Mouse (Mus musculus): ENCODE results near the gene Pls1. TPM values are rescaled to one million over a fixed set of nuclear protein-coding genes. Genes with fewer than 3 reads are reported as not detected.

Pls1 gene
- polyA plus RNA-seq, 1 experiment from 2014 or later: 8.3 TPM

GRCm38 (mm10) chr9:95749461-95749928 lies 95.6 kb downstream of the Pls1 start:
- Histone ChIP-seq H3K27me3 (peaks cover 7% of the 10 kb centered on the region; the same call in 1 of the 2 replicates), H3K4me1 (no peaks in the 10 kb centered on the region), H3K4me3 (peak overlapping the region; percentile 92), H3K9me3 (replicated peaks) (no peaks in the 10 kb centered on the region), H3K36me3 (no peaks in the 10 kb centered on the region), H3K4me2 (replicated peaks) (peak overlapping the region; percentile 76), H3K27ac (no peak overlapping the region), H3K9ac (peak overlapping the region; percentile 91)
- ATAC-seq (ENCODE audit: low FRiP score): peak; percentile 69
- WGBS: under 1% methylated on average over 31 of the region's 34 CpGs

DNA sequence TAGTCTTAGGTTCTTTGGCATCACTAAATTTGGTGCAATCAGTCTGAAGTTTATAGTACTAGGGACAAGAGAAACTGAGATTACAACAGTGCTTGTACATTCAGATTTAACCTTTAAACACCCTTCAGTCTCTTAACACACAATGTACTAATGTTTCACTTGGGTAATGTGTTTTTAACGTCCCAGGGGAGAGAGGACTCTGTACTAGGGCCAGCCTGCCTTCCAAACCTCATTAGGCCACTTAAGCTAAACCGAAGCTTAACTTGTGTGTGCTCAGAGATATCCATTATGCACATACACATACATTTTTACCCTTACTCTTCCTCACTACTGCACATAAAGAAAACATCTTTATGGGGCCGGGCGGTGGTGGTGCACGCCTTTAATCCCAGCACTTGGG lies 97.8 kb downstream of the Pls1 start:
- H3K9ac ChIP-seq: no peak overlapping the region
- peaks cover 7% of the 10 kb centered on the region; the same call in 1 of the 2 replicates for H3K27me3 ChIP-seq
- ATAC-seq (ENCODE audit: low FRiP score): no peak
- H3K4me2 ChIP-seq (replicated peaks): no peak overlapping the region
- H3K9me3 ChIP-seq (replicated peaks): no peaks in the 10 kb centered on the region
- no peaks in the 10 kb centered on the region for H3K36me3 ChIP-seq
- H3K4me1 ChIP-seq: no peaks in the 10 kb centered on the region
- no peak overlapping the region for H3K4me3 ChIP-seq
- no peak overlapping the region for H3K27ac ChIP-seq
- WGBS: 83% methylated on average over 5 of the region's 5 CpGs

GRCm38 (mm10) chr9:95744845-95745613 lies 100.1 kb downstream of the Pls1 start:
- no peak overlapping the region for H3K4me3 ChIP-seq
- no peaks in the 10 kb centered on the region for H3K36me3 ChIP-seq
- H3K9ac ChIP-seq: no peak overlapping the region
- H3K27me3 ChIP-seq: no peaks in the 10 kb centered on the region
- H3K4me2 ChIP-seq (replicated peaks): no peak overlapping the region
- no peak for ATAC-seq (ENCODE audit: low FRiP score)
- H3K27ac ChIP-seq: no peak overlapping the region
- H3K9me3 ChIP-seq (replicated peaks): no peaks in the 10 kb centered on the region
- no peaks in the 10 kb centered on the region for H3K4me1 ChIP-seq
- WGBS: 73% methylated on average over 7 of the region's 7 CpGs

DNA sequence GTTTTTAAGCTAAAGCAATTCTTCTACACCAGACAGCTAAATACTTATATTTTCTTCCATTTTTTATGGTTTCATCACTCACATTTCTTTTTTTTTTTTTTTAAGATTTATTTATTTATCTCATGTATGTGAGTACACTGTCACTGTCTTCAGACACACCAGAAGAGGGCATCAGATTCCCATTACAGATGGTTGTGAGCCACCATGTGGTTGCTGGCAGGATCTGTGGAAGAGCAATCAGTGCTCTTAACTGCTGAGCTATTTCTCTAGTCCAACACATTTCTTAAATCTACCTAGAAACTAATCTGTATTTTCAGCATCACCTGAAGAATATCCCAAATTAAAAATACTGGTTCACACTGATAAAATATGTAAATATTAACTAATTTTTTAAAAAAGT lies 108.9 kb downstream of the Pls1 start:
- Histone ChIP-seq H3K4me2 (replicated peaks) (no peak overlapping the region), H3K36me3 (peaks cover 6% of the 10 kb centered on the region; the same call in 1 of the 2 replicates), H3K27ac (no peak overlapping the region), H3K9ac (no peak overlapping the region), H3K4me1 (no peaks in the 10 kb centered on the region), H3K9me3 (replicated peaks) (no peaks in the 10 kb centered on the region), H3K27me3 (no peaks in the 10 kb centered on the region), H3K4me3 (no peak overlapping the region)
- no peak for ATAC-seq (ENCODE audit: low FRiP score)

DNA sequence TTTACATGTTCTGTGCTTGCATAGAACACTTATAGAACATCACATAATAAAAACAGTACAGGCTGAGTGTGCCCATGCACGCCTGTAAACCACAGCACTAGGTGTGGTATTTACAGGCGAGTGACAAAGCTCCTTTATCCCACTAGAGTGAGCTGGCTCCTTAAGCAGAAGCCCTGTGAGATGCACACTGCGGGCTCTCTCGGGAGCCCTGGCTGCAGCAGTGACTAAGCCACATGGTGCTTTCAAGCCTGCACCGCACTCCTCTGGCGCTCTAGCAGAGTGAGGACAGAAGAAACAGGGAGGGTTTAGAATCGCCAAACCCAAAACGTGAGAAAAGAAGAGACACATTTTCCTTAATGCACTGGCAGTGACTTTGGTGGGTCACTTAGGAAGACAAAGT lies 132.5 kb downstream of the Pls1 start:
- no peak overlapping the region for H3K4me2 ChIP-seq (replicated peaks)
- H3K36me3 ChIP-seq: peaks cover 8% of the 10 kb centered on the region; the same call in 1 of the 2 replicates
- H3K27me3 ChIP-seq: no peaks in the 10 kb centered on the region
- H3K4me1 ChIP-seq: no peaks in the 10 kb centered on the region
- H3K27ac ChIP-seq: no peak overlapping the region
- 27% methylated on average over 8 of the region's 8 CpGs for WGBS
- H3K4me3 ChIP-seq: no peak overlapping the region
- no peak overlapping the region for H3K9ac ChIP-seq
- H3K9me3 ChIP-seq (replicated peaks): no peaks in the 10 kb centered on the region
- ATAC-seq (ENCODE audit: low FRiP score): no peak

GRCm38 (mm10) chr9:95708943-95709342 lies 136.2 kb downstream of the Pls1 start:
- H3K4me3 ChIP-seq: no peak overlapping the region
- H3K27ac ChIP-seq: no peak overlapping the region
- no peaks in the 10 kb centered on the region for H3K4me1 ChIP-seq
- no peak for ATAC-seq (ENCODE audit: low FRiP score)
- H3K4me2 ChIP-seq (replicated peaks): no peak overlapping the region
- no peaks in the 10 kb centered on the region for H3K27me3 ChIP-seq
- H3K36me3 ChIP-seq: peaks cover 10% of the 10 kb centered on the region; the same call in 1 of the 2 replicates
- H3K9ac ChIP-seq: no peak overlapping the region
- no peaks in the 10 kb centered on the region for H3K9me3 ChIP-seq (replicated peaks)

DNA sequence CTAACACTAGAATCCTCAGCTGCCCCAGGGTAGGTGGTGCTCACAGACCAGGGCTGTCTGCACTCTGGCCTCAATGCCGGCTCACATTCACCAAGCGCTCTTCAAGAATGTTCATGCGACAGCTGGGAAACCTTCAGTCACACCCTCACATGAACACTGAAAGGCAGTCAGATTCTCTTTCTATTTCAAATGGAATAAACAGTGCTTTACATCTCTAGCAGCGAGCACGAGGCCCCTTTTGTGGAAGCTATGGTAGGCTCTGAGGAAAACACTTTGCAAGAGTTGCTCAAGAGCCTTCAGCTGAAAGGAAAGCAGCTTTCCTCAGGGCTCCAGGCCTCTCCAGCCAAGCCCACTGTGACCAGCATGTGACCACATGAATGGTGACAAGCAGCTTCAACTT lies 139.7 kb downstream of the Pls1 start:
- ATAC-seq (ENCODE audit: low FRiP score): no peak
- Histone ChIP-seq H3K4me2 (replicated peaks) (no peak overlapping the region), H3K36me3 (peaks cover 10% of the 10 kb centered on the region; the same call in 1 of the 2 replicates), H3K27me3 (no peaks in the 10 kb centered on the region), H3K4me1 (no peaks in the 10 kb centered on the region), H3K4me3 (no peak overlapping the region), H3K9me3 (replicated peaks) (no peaks in the 10 kb centered on the region), H3K27ac (no peak overlapping the region), H3K9ac (no peak overlapping the region)
- WGBS: 87% methylated on average over 5 of the region's 5 CpGs

DNA sequence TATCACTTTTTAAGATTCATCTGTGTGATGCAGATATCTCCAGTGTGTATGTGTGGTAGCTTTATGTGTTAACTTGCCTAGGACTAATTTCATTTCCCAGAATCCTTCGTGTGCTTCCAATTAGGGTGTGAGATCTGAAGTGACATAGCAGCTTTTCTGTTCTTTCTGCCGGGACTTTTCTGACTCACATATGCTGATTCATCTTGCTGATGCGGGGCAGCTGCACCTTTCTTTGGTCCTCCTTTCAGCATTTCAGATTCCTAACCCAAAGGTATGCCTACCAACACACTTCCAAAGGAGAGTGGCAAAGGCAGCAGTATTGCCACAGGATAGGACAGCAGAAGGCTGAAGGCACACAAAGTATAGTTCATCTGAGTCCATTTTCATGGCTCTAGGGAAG lies 141.0 kb downstream of the Pls1 start:
- ATAC-seq (ENCODE audit: low FRiP score): no peak
- H3K4me1 ChIP-seq: no peaks in the 10 kb centered on the region
- WGBS: 86% methylated on average over 3 of the region's 3 CpGs
- no peak overlapping the region for H3K4me3 ChIP-seq
- no peaks in the 10 kb centered on the region for H3K27me3 ChIP-seq
- no peak overlapping the region for H3K27ac ChIP-seq
- 0 out of 2 replicates have a peak, but pooled peaks cover 4% of the 10 kb centered on the region for H3K36me3 ChIP-seq
- no peak overlapping the region for H3K4me2 ChIP-seq (replicated peaks)
- no peak overlapping the region for H3K9ac ChIP-seq
- H3K9me3 ChIP-seq (replicated peaks): no peaks in the 10 kb centered on the region

Other genes starting within 250 kb of the Pls1 start
- 2.6 and 4.7 TPM in 2 replicates for gene Pcolce2, start 207.7 kb downstream of the Pls1 start, polyA plus RNA-seq (2016; fragmentation: Nextera tagmentation; extraction: Ambion mirVana)
- gene Trpc1, start 94.9 kb downstream of the Pls1 start, polyA plus RNA-seq (2016; fragmentation: Nextera tagmentation; extraction: Ambion mirVana): 5.5 and 5.9 TPM in 2 replicates
- gene Atr, start 12.3 kb upstream of the Pls1 start, polyA plus RNA-seq (2016; fragmentation: Nextera tagmentation; extraction: Ambion mirVana): 23.2 and 26.0 TPM in 2 replicates
- 22.9 and 27.4 TPM in 2 replicates for gene Xrn1, start 109.4 kb upstream of the Pls1 start, polyA plus RNA-seq (2016; fragmentation: Nextera tagmentation; extraction: Ambion mirVana)